Mouse (Mus musculus) bone marrow, adult 2 months (tissue): ENCODE measurements around the gene Ehmt1.

Source experiments
- CTCF ChIP-seq: fragments of 200-500 bp; IDR thresholded peaks from 2 replicates; pipeline ENCODE4 v1.5.1; 2011; ENCODE audit warnings: low read length, control low read depth; ENCODE audit not compliant: control insufficient read depth, insufficient read depth
- POLR2A ChIP-seq: fragments of 200-500 bp; IDR thresholded peaks from 2 replicates; pipeline ENCODE4 v1.6.1; 2011; ENCODE audit warnings: low read depth, mild to moderate bottlenecking, control low read depth, low read length, borderline replicate concordance; ENCODE audit not compliant: control insufficient read depth

- no peak for TF ChIP-seq POLR2A
- TF ChIP-seq CTCF, result no peak
Measured at GRCm38 (mm10) chr2:24805621-24806020, 113.8 kb downstream of the Ehmt1 start.
